Mouse (Mus musculus) lung, adult 2 months (tissue): ENCODE results near the gene Itgb1bp1. TPM values are rescaled to one million over a fixed set of nuclear protein-coding genes. Genes with fewer than 3 reads are reported as not detected.

Source experiments
- DNase-seq: peaks from one replicate; pipeline ENCODE4 v3.0.0; 2022
- H3K4me1 ChIP-seq: fragments of 200-500 bp; 2 replicates; pipeline ENCODE4 v1.6.1; 2011; ENCODE audit warnings: low read length; ENCODE audit not compliant: control insufficient read depth, insufficient read depth
- H3K4me3 ChIP-seq: fragments of 200-500 bp; replicated peaks from 2 replicates; pipeline ENCODE3; 2011; ENCODE audit warnings: low read depth, mild to moderate bottlenecking, control low read depth, low read length; ENCODE audit errors: extremely low read depth
- CTCF ChIP-seq: fragments of 200-500 bp; IDR thresholded peaks from 2 replicates; pipeline ENCODE4 v1.5.1; 2011; ENCODE audit warnings: mild to moderate bottlenecking, low read length, control low read depth; ENCODE audit not compliant: insufficient read depth
- POLR2A ChIP-seq: fragments of 200-500 bp; IDR thresholded peaks from 2 replicates; pipeline ENCODE4 v1.6.1; 2011; ENCODE audit warnings: low read depth, mild to moderate bottlenecking, control low read depth, low read length, borderline replicate concordance; ENCODE audit errors: extremely low read depth
- WGBS: fragments of 180-500 bp; shearing (Covaris S2); methylation state at CpG from one replicate; pipeline ENCODE4 v1.1.7; 2018; 5-methylcytosine and 5-hydroxymethylcytosine counted together
- polyA plus RNA-seq: library from polyadenylated mRNA; depleted of rRNA; stranded (reverse); fragments of >200 nt; gene quantifications from 2 replicates; pipeline ENCODE4 v1.2.3, GENCODE M21; 2012

The Itgb1bp1 gene
- polyA plus RNA-seq, 1 experiment = 14.0 TPM

GRCm38 (mm10) chr12:21284761-21285441, 1.2 kb downstream of the Itgb1bp1 start, which contains the start of gene Cpsf3:
Gene Cpsf3 (plus strand): TSS chr12:21285391.
- WGBS = 51% methylated on average over 11 of the region's 11 CpGs
- Histone ChIP-seq H3K4me1 (peaks cover 10% of the 10 kb centered on the region), H3K4me3 (peak within 1 kb of the TSS; percentile 95)
- no peak for DNase-seq
- TF ChIP-seq CTCF = no peak
- no peak for TF ChIP-seq POLR2A

- Histone ChIP-seq H3K4me3 (no peak overlapping the region), H3K4me1 (no peaks in the 10 kb centered on the region)
- TF ChIP-seq CTCF = no peak
- WGBS = 77% methylated on average over 1 of the region's 1 CpGs
- no peak for DNase-seq
Observed at GRCm38 (mm10) chr12:21277352-21277864, 8.7 kb downstream of the Itgb1bp1 start.

- 76% methylated on average over 7 of the region's 7 CpGs for WGBS
- no peak for TF ChIP-seq CTCF
- TF ChIP-seq POLR2A = no peak
- no peak for DNase-seq
Observed at GRCm38 (mm10) chr12:21274446-21274845, 11.6 kb downstream of the Itgb1bp1 start.

GRCm38 (mm10) chr12:21268083-21268616, 17.9 kb downstream of the Itgb1bp1 start:
- 87% methylated on average over 8 of the region's 8 CpGs for WGBS
- TF ChIP-seq POLR2A (no peak), CTCF (no peak)
- H3K4me1 ChIP-seq = peaks cover 10% of the 10 kb centered on the region
- H3K4me3 ChIP-seq = no peak overlapping the region
- no peak for DNase-seq

More at GRCm38 (mm10) chr12:21274446-21274845, 11.6 kb downstream of the Itgb1bp1 start:
- no peaks in the 10 kb centered on the region for H3K4me1 ChIP-seq
- no peak overlapping the region for H3K4me3 ChIP-seq

- Histone ChIP-seq H3K4me1 (peaks cover 10% of the 10 kb centered on the region), H3K4me3 (no peak overlapping the region)
- no peak for DNase-seq
- whole genome bisulfite sequencing = 80% methylated on average over 2 of the region's 2 CpGs
- no peak for TF ChIP-seq CTCF
- no peak for TF ChIP-seq POLR2A
Observed at GRCm38 (mm10) chr12:21266784-21267098, 19.3 kb downstream of the Itgb1bp1 start.

DNA sequence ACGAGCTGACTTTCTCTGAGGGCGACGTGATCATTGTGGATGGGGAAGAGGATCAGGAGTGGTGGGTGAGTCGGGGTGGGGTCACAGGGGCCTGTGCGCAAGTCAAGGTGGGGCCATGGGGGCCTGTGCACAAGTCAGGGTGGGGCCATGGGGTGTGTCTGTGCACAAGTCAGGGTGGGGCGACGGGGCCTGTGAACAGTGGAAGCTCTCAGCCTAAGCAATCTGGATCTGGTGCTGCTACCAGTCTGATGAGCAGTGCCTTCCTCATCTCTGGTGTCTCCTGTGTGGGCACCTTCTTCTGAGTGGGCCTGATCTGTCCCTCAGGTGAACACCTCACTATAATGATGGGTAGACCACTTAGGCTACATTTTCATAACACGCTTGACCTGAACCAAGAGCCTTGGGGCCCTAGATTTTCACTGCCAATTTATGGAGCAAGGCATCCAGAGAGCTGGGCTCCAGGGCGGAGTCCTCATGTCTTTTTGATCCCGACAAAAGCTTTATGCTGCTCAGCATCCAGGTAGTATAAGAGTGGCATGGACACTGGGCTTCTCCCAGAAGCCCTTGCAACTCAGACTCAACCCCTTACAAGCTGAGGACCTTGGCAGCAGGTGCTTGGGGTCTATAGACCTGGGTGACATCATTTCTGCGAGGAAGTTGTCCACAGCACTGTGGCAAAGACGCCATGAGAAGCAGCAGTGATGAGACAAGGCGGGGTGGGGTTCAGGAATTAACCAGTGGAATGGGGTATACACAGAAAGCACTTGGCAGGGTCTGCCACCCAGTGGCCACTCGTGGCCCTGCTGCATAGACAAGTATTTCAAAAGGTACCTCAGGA, 19.9 kb downstream of the Itgb1bp1 start:
- no peak overlapping the region for H3K4me3 ChIP-seq
- 67% methylated on average over 14 of the region's 14 CpGs for WGBS
- H3K4me1 ChIP-seq = peaks cover 10% of the 10 kb centered on the region
- TF ChIP-seq POLR2A = no peak
- peak; percentile 89 for TF ChIP-seq CTCF
- peak; percentile 54 for DNase-seq

- Histone ChIP-seq H3K4me1 (peaks cover 10% of the 10 kb centered on the region), H3K4me3 (no peak overlapping the region)
- no peak for TF ChIP-seq POLR2A
- TF ChIP-seq CTCF = no peak
- no peak for DNase-seq
- WGBS = 85% methylated on average over 4 of the region's 4 CpGs
Observed at GRCm38 (mm10) chr12:21265501-21265900, 20.6 kb downstream of the Itgb1bp1 start.

DNA sequence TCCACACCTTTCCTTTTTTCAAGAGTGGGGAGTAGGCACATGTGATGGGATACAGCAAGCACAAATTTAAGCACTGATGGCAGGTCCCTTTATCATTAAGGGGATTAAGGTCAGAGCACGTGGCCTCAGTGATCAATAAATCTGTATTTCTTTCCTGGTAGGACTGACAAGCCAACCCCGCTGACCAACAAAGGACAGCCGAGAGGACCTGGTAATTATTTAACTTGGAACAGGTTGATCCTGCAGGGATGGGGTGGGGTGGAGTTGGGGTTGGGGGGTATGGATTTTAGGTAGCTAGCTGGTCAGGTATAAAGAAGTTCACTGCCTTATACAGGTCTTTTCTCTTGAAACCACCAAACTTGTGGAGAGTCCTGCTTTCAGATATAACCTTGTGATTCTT, 21.1 kb downstream of the Itgb1bp1 start:
- DNase-seq = no peak
- Histone ChIP-seq H3K4me3 (no peak overlapping the region), H3K4me1 (peaks cover 10% of the 10 kb centered on the region)
- 82% methylated on average over 3 of the region's 3 CpGs for WGBS
- TF ChIP-seq POLR2A (no peak), CTCF (no peak)

DNA sequence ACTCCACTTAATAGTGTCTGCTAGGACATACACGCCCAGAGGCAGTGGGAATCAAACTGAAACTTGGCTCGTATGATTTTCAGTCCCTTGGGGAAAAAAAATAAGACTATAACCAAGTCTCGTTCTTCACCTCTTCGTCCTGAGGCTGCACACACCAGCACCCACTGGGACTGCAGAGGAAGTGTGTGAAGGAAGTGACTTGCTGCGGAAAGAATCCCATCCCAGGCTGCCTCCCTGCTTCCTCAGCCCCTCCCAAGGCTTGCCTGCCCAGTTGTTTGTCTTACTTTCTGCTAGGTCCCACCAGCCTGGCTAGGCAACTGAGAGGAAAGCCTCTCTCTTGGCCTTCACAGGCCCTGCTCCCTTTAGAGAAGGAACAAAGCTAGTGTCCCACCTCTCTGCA, 21.8 kb downstream of the Itgb1bp1 start:
- TF ChIP-seq CTCF = no peak
- TF ChIP-seq POLR2A = peak; percentile 44; the same call in 1 of the 2 replicates
- H3K4me1 ChIP-seq = peaks cover 10% of the 10 kb centered on the region
- DNase-seq = peak; percentile 32
- WGBS = 33% methylated on average over 5 of the region's 5 CpGs
- H3K4me3 ChIP-seq = no peak overlapping the region

DNA sequence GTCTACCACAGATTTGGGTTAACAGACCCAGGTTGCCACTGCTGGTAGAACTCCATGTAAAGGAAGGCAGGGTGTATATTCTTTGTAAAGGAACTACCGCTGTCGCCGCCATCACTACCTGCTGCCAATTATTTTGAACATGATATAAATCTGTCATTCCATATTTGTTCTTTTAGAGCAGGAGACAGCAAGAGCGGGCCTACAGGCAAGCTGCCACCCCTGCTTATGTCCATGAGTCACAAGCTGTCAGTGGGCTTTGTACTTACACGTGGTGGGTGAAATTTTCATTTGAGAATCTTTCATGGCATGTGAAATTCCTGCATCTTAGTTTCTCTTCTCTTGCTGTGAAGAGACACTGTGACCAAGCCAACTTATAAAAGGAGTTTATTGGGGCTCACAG, 22.8 kb downstream of the Itgb1bp1 start:
- no peak for DNase-seq
- 90% methylated on average over 5 of the region's 5 CpGs for WGBS
- H3K4me3 ChIP-seq = no peak overlapping the region
- peaks cover 10% of the 10 kb centered on the region for H3K4me1 ChIP-seq
- TF ChIP-seq POLR2A (no peak), CTCF (no peak)
